Comparison of ENCODE assay signal across 7 mouse cellular contexts in genomic region chr12:76195912-76196708, GRCm38 (mm10). TPM values are rescaled to one million over a fixed set of nuclear protein-coding genes. Genes with fewer than 3 reads are reported as not detected.
A peak's percentile ranks its signal among the peaks of the same experiment; 100 is the strongest.
DNase-seq lines count a peak whose midpoint lies in the region; ATAC-seq and TF ChIP-seq lines count a peak whose summit lies in the region.

No protein-coding gene starts in this region.

- no peaks in the 10 kb centered on the region for H3K36me3 ChIP-seq in embryonic facial prominence, embryonic 13.5 days
- H3K36me3 ChIP-seq in limb, embryonic 11.5 days (ENCODE audit: control insufficient read depth, insufficient read depth, low read length): no peaks in the 10 kb centered on the region
- no peaks in the 10 kb centered on the region for H3K36me3 ChIP-seq in midbrain, embryonic 12.5 days
- H3K36me3 ChIP-seq in small intestine, adult 2 months (ENCODE audit: control insufficient read depth, insufficient read depth, low read length): no peaks in the 10 kb centered on the region

- DNase-seq in adrenal gland, postnatal 4 days (ENCODE audit: low spot score in 2 of 2): peak; percentile 61 to 72
- peak; percentile 83 to 90 for DNase-seq in heart, adult 18-20 months
- DNase-seq in kidney, adult 11 months: peak; percentile 93
- DNase-seq in limb, embryonic 11.5 days (ENCODE audit: low spot score): peak; percentile 87

- 0 out of 2 replicates have a peak, but pooled peaks have one; percentile 9 for TF ChIP-seq POLR2A in small intestine, adult 2 months (IDR thresholded peaks at IDR 0.05; ENCODE audit: low read depth, low read length)

- H3K9ac ChIP-seq in embryonic facial prominence, embryonic 13.5 days: peak overlapping the region; percentile 66
- peak overlapping the region; percentile 49 for H3K9ac ChIP-seq in limb, embryonic 11.5 days (ENCODE audit: low read length)
- peak overlapping the region; percentile 41 for H3K9ac ChIP-seq in midbrain, embryonic 12.5 days (replicated peaks)

- peak; percentile 50; the same call in 1 of the 2 replicates for ATAC-seq in embryonic facial prominence, embryonic 13.5 days (ENCODE audit: insufficient number of reproducible peaks, insufficient read depth, low FRiP score, low TSS enrichment, low read depth)
- peak; percentile 85 for ATAC-seq in limb, embryonic 11.5 days (ENCODE audit: insufficient number of reproducible peaks, low FRiP score, low TSS enrichment, low read depth)
- ATAC-seq in midbrain, embryonic 12.5 days (ENCODE audit: low FRiP score, low read depth): peak; percentile 81

- under 1% methylated on average over 22 of the region's 22 CpGs for WGBS in embryonic facial prominence, embryonic 13.5 days
- 2% methylated on average over 22 of the region's 22 CpGs for WGBS in limb, embryonic 11.5 days
- WGBS in midbrain, embryonic 12.5 days: 1% methylated on average over 22 of the region's 22 CpGs
- WGBS in small intestine, adult 2 months: under 1% methylated on average over 22 of the region's 22 CpGs

- H3K4me3 ChIP-seq in embryonic facial prominence, embryonic 13.5 days: peak overlapping the region; percentile 43
- peak overlapping the region; percentile 29 for H3K4me3 ChIP-seq in limb, embryonic 11.5 days (ENCODE audit: low read depth, low read length)
- H3K4me3 ChIP-seq in midbrain, embryonic 12.5 days: peak overlapping the region; percentile 36
- peak overlapping the region; percentile 50 for H3K4me3 ChIP-seq in small intestine, adult 2 months (ENCODE audit: low read depth, low read length)

- H3K9me3 ChIP-seq in embryonic facial prominence, embryonic 13.5 days: no peaks in the 10 kb centered on the region
- H3K9me3 ChIP-seq in limb, embryonic 11.5 days (ENCODE audit: control insufficient read depth, low read length): no peaks in the 10 kb centered on the region
- no peaks in the 10 kb centered on the region for H3K9me3 ChIP-seq in midbrain, embryonic 12.5 days

- no peak overlapping the region; the same call in 1 of the 2 replicates for H3K27ac ChIP-seq in embryonic facial prominence, embryonic 13.5 days
- no peak overlapping the region for H3K27ac ChIP-seq in limb, embryonic 11.5 days (replicated peaks; ENCODE audit: low read depth, low read length)
- no peak overlapping the region for H3K27ac ChIP-seq in midbrain, embryonic 12.5 days (replicated peaks)
- H3K27ac ChIP-seq in small intestine, adult 2 months (ENCODE audit: insufficient read depth, low read depth, low read length): peak overlapping the region; percentile 55

- H3K4me2 ChIP-seq in embryonic facial prominence, embryonic 13.5 days: peak overlapping the region; percentile 85
- peak overlapping the region; percentile 90 for H3K4me2 ChIP-seq in limb, embryonic 11.5 days (ENCODE audit: low read depth, severe bottlenecking)
- peak overlapping the region; percentile 68 for H3K4me2 ChIP-seq in midbrain, embryonic 12.5 days (replicated peaks)

- TF ChIP-seq CTCF in small intestine, adult 2 months (IDR thresholded peaks at IDR 0.05; ENCODE audit: extremely low read depth, insufficient read length, insufficient replicate concordance, low read depth, low read length): no peak; the same call in 1 of the 2 replicates

- peaks cover 4% of the 10 kb centered on the region; the same call in 1 of the 2 replicates for H3K27me3 ChIP-seq in embryonic facial prominence, embryonic 13.5 days
- no peaks in the 10 kb centered on the region for H3K27me3 ChIP-seq in limb, embryonic 11.5 days (ENCODE audit: control insufficient read depth, insufficient read depth, low read length)
- H3K27me3 ChIP-seq in midbrain, embryonic 12.5 days: peaks cover 23% of the 10 kb centered on the region
- H3K27me3 ChIP-seq in small intestine, adult 2 months (ENCODE audit: control insufficient read depth, insufficient read depth, low read length): no peaks in the 10 kb centered on the region

- H3K4me1 ChIP-seq in embryonic facial prominence, embryonic 13.5 days: peaks cover 11% of the 10 kb centered on the region; the same call in 1 of the 2 replicates
- peaks cover 3% of the 10 kb centered on the region; the same call in 1 of the 2 replicates for H3K4me1 ChIP-seq in limb, embryonic 11.5 days (ENCODE audit: control insufficient read depth, insufficient read depth, low read length)
- H3K4me1 ChIP-seq in midbrain, embryonic 12.5 days: peaks cover 10% of the 10 kb centered on the region
- H3K4me1 ChIP-seq in small intestine, adult 2 months (ENCODE audit: control insufficient read depth, insufficient read depth, insufficient read length, low read length): peaks cover 7% of the 10 kb centered on the region; the same call in 1 of the 2 replicates

RNA-seq across cellular contexts. Expression of gene Esr2, which starts 19.1 kb away (rescaled TPM):
- total RNA-seq in adrenal gland, postnatal 4 days (2021): under 1 TPM in 1 of 2 experiments, not detected in 1; 0.20 TPM
- 0.21 and 0.31 TPM in 2 replicates for polyA plus RNA-seq in embryonic facial prominence, embryonic 13.5 days (2015; fragmentation: Nextera tagmentation; extraction: Ambion mirVana)
- total RNA-seq in heart, adult 18-20 months (2021): not detected
- polyA plus RNA-seq in limb, embryonic 11.5 days (2014; fragmentation: Nextera tagmentation; extraction: Ambion mirVana): 0.20 and 0.40 TPM in 2 replicates
- polyA plus RNA-seq in midbrain, embryonic 12.5 days (2016; fragmentation: Nextera tagmentation; extraction: Ambion mirVana): 0.12 and 0.41 TPM in 2 replicates
- polyA plus RNA-seq in small intestine, adult 2 months (2012; rRNA removed): 0.05 TPM in 1 of 2 replicates, not detected in the other

RNA-seq across cellular contexts. Expression of gene Tex21, which starts 50.4 kb away (rescaled TPM):
- total RNA-seq in adrenal gland, postnatal 4 days (2021): not detected
- 0.12 TPM in 1 of 2 replicates, not detected in the other for polyA plus RNA-seq in embryonic facial prominence, embryonic 13.5 days (2015; fragmentation: Nextera tagmentation; extraction: Ambion mirVana)
- total RNA-seq in heart, adult 18-20 months (2021): not detected
- polyA plus RNA-seq in limb, embryonic 11.5 days (2014; fragmentation: Nextera tagmentation; extraction: Ambion mirVana): 0.14 TPM in 1 of 2 replicates, not detected in the other
- not detected in 2 replicates for polyA plus RNA-seq in midbrain, embryonic 12.5 days (2016; fragmentation: Nextera tagmentation; extraction: Ambion mirVana)
- polyA plus RNA-seq in small intestine, adult 2 months (2012; rRNA removed): not detected in 2 replicates

RNA-seq across cellular contexts. Expression of gene Mthfd1, which starts 59.0 kb away (rescaled TPM):
- total RNA-seq in adrenal gland, postnatal 4 days (2021): 10 to 100 TPM; 48.3 to 56.2 TPM
- polyA plus RNA-seq in embryonic facial prominence, embryonic 13.5 days (2015; fragmentation: Nextera tagmentation; extraction: Ambion mirVana): 73.9 and 76.8 TPM in 2 replicates
- 10 to 100 TPM; 25.6 to 27.9 TPM for total RNA-seq in heart, adult 18-20 months (2021)
- polyA plus RNA-seq in limb, embryonic 11.5 days (2014; fragmentation: Nextera tagmentation; extraction: Ambion mirVana): 80.0 and 85.8 TPM in 2 replicates
- 49.5 and 52.5 TPM in 2 replicates for polyA plus RNA-seq in midbrain, embryonic 12.5 days (2016; fragmentation: Nextera tagmentation; extraction: Ambion mirVana)
- 7.3 and 11.3 TPM in 2 replicates for polyA plus RNA-seq in small intestine, adult 2 months (2012; rRNA removed)
